Mouse (Mus musculus) bone marrow, adult 2 months (tissue): Measurements from ENCODE around the gene Mrpl24.

ENCODE experiments used
- CTCF ChIP-seq: fragments of 200-500 bp; IDR thresholded peaks from 2 replicates; pipeline ENCODE4 v1.5.1; 2011; ENCODE audit warnings: low read length, control low read depth; ENCODE audit not compliant: control insufficient read depth, insufficient read depth
- POLR2A ChIP-seq: fragments of 200-500 bp; IDR thresholded peaks from 2 replicates; pipeline ENCODE4 v1.6.1; 2011; ENCODE audit warnings: low read depth, mild to moderate bottlenecking, control low read depth, low read length, borderline replicate concordance; ENCODE audit not compliant: control insufficient read depth

DNA sequence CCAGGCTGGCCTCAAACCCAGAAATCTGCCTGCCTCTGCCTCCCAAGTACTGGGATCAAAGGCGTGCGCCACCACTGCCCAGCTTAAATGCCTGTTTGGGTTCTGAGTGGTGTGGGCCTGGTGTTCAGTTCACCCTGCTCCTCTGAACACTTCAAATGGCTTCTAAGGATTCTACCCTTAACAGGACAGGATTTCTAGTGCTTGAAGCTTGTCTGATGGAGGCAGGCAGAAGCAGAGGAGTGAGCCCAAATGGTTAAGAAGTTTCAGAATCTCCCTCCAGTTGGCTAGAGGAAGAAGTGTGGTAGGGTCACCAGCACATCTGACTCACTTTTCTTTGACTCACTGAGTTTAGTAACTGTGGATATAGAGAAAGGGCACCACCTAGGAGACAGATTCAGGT lies 9.9 kb upstream of the Mrpl24 start:
- no peak for TF ChIP-seq CTCF
- TF ChIP-seq POLR2A, result no peak
